21 mouse cellular contexts compared by ENCODE assay signal in genomic region chr11:95002705-95003104, GRCm38 (mm10). TPM values are rescaled to one million over a fixed set of nuclear protein-coding genes. Genes with fewer than 3 reads are reported as not detected.
A peak's percentile ranks its signal among the peaks of the same experiment; 100 is the strongest.
DNase-seq lines count a peak whose midpoint lies in the region; ATAC-seq and TF ChIP-seq lines count a peak whose summit lies in the region.
"Had no signal": no experiment of that assay in that cellular context is flagged by ENCODE, and none has a peak within 500 bp of the region (broad histone marks: within the 10 kb centered on the region; RNA-seq: fewer than 3 reads in every experiment).

No protein-coding gene starts in this region.

- ATAC-seq in liver, embryonic 11.5 days (replicated peaks; ENCODE audit: low FRiP score): no peak
- ATAC-seq in hindbrain, postnatal 0 days: no peak
- ATAC-seq: forebrain, embryonic 13.5 days had no signal

- intact Hi-C loops in gastrocnemius, adult 2 months (cut with DNase I): no loop called here
- intact Hi-C loops in gastrocnemius, postnatal 36 days (cut with DNase I): no loop called here

- H3K4me3 ChIP-seq in gastrocnemius, adult 2 months: no peak overlapping the region
- no peak overlapping the region for H3K4me3 ChIP-seq in liver, embryonic 11.5 days (ENCODE audit: low read depth, low read length)
- H3K4me3 ChIP-seq in hindbrain, postnatal 0 days (ENCODE audit: low read length): no peak overlapping the region
- H3K4me3 ChIP-seq: embryonic facial prominence, embryonic 10.5 days; forebrain, embryonic 13.5 days; heart, embryonic 10.5 days; hindbrain, embryonic 13.5 days had no signal

- peaks cover 62% of the 10 kb centered on the region for H3K36me3 ChIP-seq in liver, embryonic 11.5 days (ENCODE audit: control insufficient read depth, insufficient read depth, low read length)
- H3K36me3 ChIP-seq in hindbrain, postnatal 0 days (ENCODE audit: insufficient read depth, low read length): peaks cover 60% of the 10 kb centered on the region

- peak overlapping the region; percentile 23; the same call in 1 of the 2 replicates for H3K9ac ChIP-seq in liver, embryonic 11.5 days (ENCODE audit: low read depth, low read length)
- H3K9ac ChIP-seq in hindbrain, postnatal 0 days (replicated peaks; ENCODE audit: low read length): no peak overlapping the region
- H3K9ac ChIP-seq: forebrain, embryonic 13.5 days; hindbrain, embryonic 13.5 days had no signal

- no peaks in the 10 kb centered on the region for H3K27me3 ChIP-seq in liver, embryonic 11.5 days (replicated peaks; ENCODE audit: control insufficient read depth, insufficient read depth, low read length)
- no peaks in the 10 kb centered on the region for H3K27me3 ChIP-seq in hindbrain, postnatal 0 days (ENCODE audit: insufficient read depth, low read length)
- H3K27me3 ChIP-seq: forebrain, embryonic 13.5 days; hindbrain, embryonic 13.5 days had no signal

- DNase-seq in gastrocnemius, adult 2 months: peak; percentile 14
- DNase-seq in gastrocnemius, postnatal 36 days: no peak
- DNase-seq in liver, embryonic 11.5 days (ENCODE audit: low spot score): no peak
- DNase-seq in liver: no peak
- DNase-seq in layer of hippocampus, adult 8-10 months (ENCODE audit: low spot score in 2 of 2): peak; percentile 64 to 73
- DNase-seq in layer of hippocampus, postnatal 10 days (ENCODE audit: low spot score in 2 of 2): peak; percentile 20 to 41
- no peak for DNase-seq in testis, postnatal 14 days (ENCODE audit: low spot score)
- no peak for DNase-seq in hindbrain, postnatal 0 days (ENCODE audit: low spot score)
- DNase-seq: adrenal gland, adult 2 months; cerebellum, adult 11-12 months; gastrocnemius, postnatal 25 days; heart, adult 11 months; heart, postnatal 14 days had no signal

- H3K9me3 ChIP-seq in liver, embryonic 11.5 days (ENCODE audit: control insufficient read depth, low read length): no peaks in the 10 kb centered on the region
- H3K9me3 ChIP-seq in hindbrain, postnatal 0 days (ENCODE audit: low read length): no peaks in the 10 kb centered on the region
- H3K9me3 ChIP-seq: embryonic facial prominence, embryonic 10.5 days; forebrain, embryonic 13.5 days; heart, embryonic 10.5 days; hindbrain, embryonic 13.5 days had no signal

- H3K27ac ChIP-seq in gastrocnemius, adult 2 months: no peak overlapping the region
- H3K27ac ChIP-seq in liver, embryonic 11.5 days (ENCODE audit: low read depth, low read length): no peak overlapping the region
- no peak overlapping the region for H3K27ac ChIP-seq in hindbrain, postnatal 0 days
- H3K27ac ChIP-seq: embryonic facial prominence, embryonic 10.5 days; forebrain, embryonic 13.5 days; hindbrain, embryonic 13.5 days had no signal

- peaks cover 88% of the 10 kb centered on the region for H3K4me1 ChIP-seq in liver, embryonic 11.5 days (replicated peaks; ENCODE audit: control insufficient read depth, insufficient read depth, low read length)
- peaks cover 25% of the 10 kb centered on the region for H3K4me1 ChIP-seq in hindbrain, postnatal 0 days (ENCODE audit: insufficient read depth, low read length)

- no peak for TF ChIP-seq CTCF in gastrocnemius, adult 2 months (IDR thresholded peaks at IDR 0.05)
- TF ChIP-seq CTCF in hindbrain, postnatal 0 days (IDR thresholded peaks at IDR 0.05; ENCODE audit: low read depth): no peak

- H3K4me2 ChIP-seq in liver, embryonic 11.5 days: no peak overlapping the region
- no peak overlapping the region for H3K4me2 ChIP-seq in hindbrain, postnatal 0 days (ENCODE audit: low read depth, low read length)
- H3K4me2 ChIP-seq: forebrain, embryonic 13.5 days; hindbrain, embryonic 13.5 days had no signal

- 91% methylated on average over 8 of the region's 8 CpGs for WGBS in liver, embryonic 11.5 days
- 92% methylated on average over 8 of the region's 8 CpGs for WGBS in hindbrain, postnatal 0 days

RNA-seq across cellular contexts. Expression of gene Samd14, which starts 7.0 kb away (rescaled TPM):
- under 1 TPM; 0.28 to 0.42 TPM for total RNA-seq in gastrocnemius, adult 2 months (2021)
- under 1 TPM; 0.44 to 0.56 TPM for total RNA-seq in gastrocnemius, postnatal 36 days (2021)
- polyA plus RNA-seq in liver, embryonic 11.5 days (2014; fragmentation: Nextera tagmentation; extraction: Ambion mirVana): 55.8 and 57.8 TPM in 2 replicates
- 10 to 100 TPM; 33.9 to 40.0 (median 36.4) TPM for total RNA-seq in layer of hippocampus, adult 8-10 months (2022)
- total RNA-seq in layer of hippocampus, postnatal 10 days (2021): 100 to 1,000 TPM; 107 TPM
- total RNA-seq in hindbrain, postnatal 0 days (2014; rRNA removed): 216 and 223 TPM in 2 replicates
- 128 and 137 TPM in 2 replicates for polyA plus RNA-seq in hindbrain, postnatal 0 days (2015; fragmentation: Nextera tagmentation; extraction: Ambion mirVana)

RNA-seq across cellular contexts. Expression of gene Ppp1r9b, which starts 11.9 kb away (rescaled TPM):
- total RNA-seq in gastrocnemius, adult 2 months (2021): 10 to 100 TPM; 18.3 to 25.7 TPM
- total RNA-seq in gastrocnemius, postnatal 36 days (2021): 10 to 100 TPM; 21.9 to 22.0 TPM
- 21.9 and 27.9 TPM in 2 replicates for polyA plus RNA-seq in liver, embryonic 11.5 days (2014; fragmentation: Nextera tagmentation; extraction: Ambion mirVana)
- 100 to 1,000 TPM; 819 to 832 (median 829) TPM for total RNA-seq in layer of hippocampus, adult 8-10 months (2022)
- total RNA-seq in layer of hippocampus, postnatal 10 days (2021): 100 to 1,000 TPM; 501 TPM
- total RNA-seq in hindbrain, postnatal 0 days (2014; rRNA removed): 170 and 190 TPM in 2 replicates
- polyA plus RNA-seq in hindbrain, postnatal 0 days (2015; fragmentation: Nextera tagmentation; extraction: Ambion mirVana): 18.8 and 19.4 TPM in 2 replicates

RNA-seq across cellular contexts. Expression of gene Sgca, which starts 26.6 kb away (rescaled TPM):
- total RNA-seq in gastrocnemius, adult 2 months (2021): 100 to 1,000 TPM; 252 to 278 TPM
- 100 to 1,000 TPM; 252 to 259 TPM for total RNA-seq in gastrocnemius, postnatal 36 days (2021)
- 0.22 and 0.30 TPM in 2 replicates for polyA plus RNA-seq in liver, embryonic 11.5 days (2014; fragmentation: Nextera tagmentation; extraction: Ambion mirVana)
- total RNA-seq in layer of hippocampus, adult 8-10 months (2022): under 1 TPM in 2 of 4 experiments, not detected in 2; 0.23 to 0.56 TPM
- under 1 TPM; 0.66 to 0.78 TPM for total RNA-seq in layer of hippocampus, postnatal 10 days (2021)
- 0.36 and 0.52 TPM in 2 replicates for total RNA-seq in hindbrain, postnatal 0 days (2014; rRNA removed)
- polyA plus RNA-seq in hindbrain, postnatal 0 days (2015; fragmentation: Nextera tagmentation; extraction: Ambion mirVana): 0.26 and 0.28 TPM in 2 replicates
- total RNA-seq: adrenal gland, adult 2 months; ES-E14; hematopoietic stem cell, adult 5-6 weeks had no signal
- polyA plus RNA-seq: forebrain, embryonic 13.5 days had no signal

RNA-seq across cellular contexts. Expression of gene Hils1, which starts 35.3 kb away (rescaled TPM):
- not detected for total RNA-seq in gastrocnemius, adult 2 months (2021)
- total RNA-seq in gastrocnemius, postnatal 36 days (2021): not detected
- polyA plus RNA-seq in liver, embryonic 11.5 days (2014; fragmentation: Nextera tagmentation; extraction: Ambion mirVana): not detected in 2 replicates
- not detected for total RNA-seq in layer of hippocampus, adult 8-10 months (2022)
- not detected for total RNA-seq in layer of hippocampus, postnatal 10 days (2021)
- total RNA-seq in hindbrain, postnatal 0 days (2014; rRNA removed): not detected in 2 replicates
- not detected in 2 replicates for polyA plus RNA-seq in hindbrain, postnatal 0 days (2015; fragmentation: Nextera tagmentation; extraction: Ambion mirVana)
- total RNA-seq: adrenal gland, adult 2 months; adrenal gland, postnatal 4 days; ES-E14; gastrocnemius, adult 18-20 months; gastrocnemius, postnatal 25 days; heart, postnatal 14 days; hematopoietic stem cell, adult 5-6 weeks had no signal
- polyA plus RNA-seq: adrenal gland, adult 2 months; embryonic facial prominence, embryonic 10.5 days; forebrain, embryonic 13.5 days; heart, embryonic 10.5 days; hindbrain, embryonic 13.5 days had no signal

RNA-seq across cellular contexts. Expression of gene Pdk2, which starts 38.4 kb away (rescaled TPM):
- total RNA-seq in gastrocnemius, adult 2 months (2021): 100 to 1,000 TPM; 471 to 485 TPM
- 100 to 1,000 TPM; 370 to 480 TPM for total RNA-seq in gastrocnemius, postnatal 36 days (2021)
- polyA plus RNA-seq in liver, embryonic 11.5 days (2014; fragmentation: Nextera tagmentation; extraction: Ambion mirVana): 14.9 and 15.2 TPM in 2 replicates
- 100 to 1,000 TPM; 116 to 134 (median 123) TPM for total RNA-seq in layer of hippocampus, adult 8-10 months (2022)
- total RNA-seq in layer of hippocampus, postnatal 10 days (2021): 10 to 100 TPM; 48.9 to 49.7 TPM
- 25.0 and 32.0 TPM in 2 replicates for total RNA-seq in hindbrain, postnatal 0 days (2014; rRNA removed)
- polyA plus RNA-seq in hindbrain, postnatal 0 days (2015; fragmentation: Nextera tagmentation; extraction: Ambion mirVana): 46.8 and 49.0 TPM in 2 replicates

Comparison
In these comparisons a context has a peak if more than half of its experiments do, and no peak if none do; other contexts are left out.
1. DNase-seq: peak in gastrocnemius, adult 2 months (single experiment), layer of hippocampus, adult 8-10 months (2 of 2) and layer of hippocampus, postnatal 10 days (2 of 2); none in gastrocnemius, postnatal 36 days (0 of 2), liver, embryonic 11.5 days (single experiment), liver (single experiment), testis, postnatal 14 days (single experiment) and hindbrain, postnatal 0 days (single experiment).
2. RNA of gene Samd14, which starts 7.0 kb away (total RNA-seq): 216 to 223 TPM in hindbrain, postnatal 0 days, 107 TPM in layer of hippocampus, postnatal 10 days and 33.9 to 40.0 TPM in layer of hippocampus, adult 8-10 months; 0.44 to 0.56 TPM in gastrocnemius, postnatal 36 days and 0.28 to 0.42 TPM in gastrocnemius, adult 2 months; every median in the first group is over 10 times any median in the second.
3. RNA of gene Sgca, which starts 26.6 kb away (total RNA-seq): 252 to 278 TPM in gastrocnemius, adult 2 months and 252 to 259 TPM in gastrocnemius, postnatal 36 days; 0.66 to 0.78 TPM in layer of hippocampus, postnatal 10 days, 0.36 to 0.52 TPM in hindbrain, postnatal 0 days and 0.23 to 0.56 TPM in layer of hippocampus, adult 8-10 months; every median in the first group is over 100 times any median in the second.